Mouse (Mus musculus) midbrain, embryonic 11.5 days (tissue): Measurements from ENCODE around the gene Slc25a35. TPM values are rescaled to one million over a fixed set of nuclear protein-coding genes. Genes with fewer than 3 reads are reported as not detected.
A peak's percentile ranks its signal among the peaks of the same experiment; 100 is the strongest.
"Not testable (repeated sequence)": the region's sequence is repeated elsewhere in the genome, so short reads cannot be mapped to it uniquely, and the experiment has no call there.

Experiments used
- ATAC-seq: fragments of 200-750 bp; cut with Nextera tagmentation; 2 replicates; pipeline ENCODE4 v1.8.0; 2017; ENCODE audit warnings: moderate TSS enrichment, moderate library complexity; ENCODE audit not compliant: low FRiP score
- DNase-seq: peaks from one replicate; pipeline ENCODE4 v3.0.0; 2015; ENCODE audit warnings: low spot score; ENCODE audit errors: missing footprints
- H3K27ac ChIP-seq: fragments of 300-500 bp; sonication (generic); 2 replicates; pipeline ENCODE4 v1.5.1; 2014; ENCODE audit warnings: low read depth, low read length
- H3K27me3 ChIP-seq: fragments of 300-500 bp; sonication (generic); 2 replicates; pipeline ENCODE4 v1.6.1; 2014; ENCODE audit warnings: mild to moderate bottlenecking, low read length, moderate library complexity, mixed read lengths; ENCODE audit not compliant: control insufficient read depth, insufficient read depth
- H3K36me3 ChIP-seq: fragments of 300-500 bp; sonication (generic); 2 replicates; pipeline ENCODE4 v1.6.1; 2014; ENCODE audit warnings: mild to moderate bottlenecking, low read length, moderate library complexity, mixed read lengths; ENCODE audit not compliant: control insufficient read depth, insufficient read depth
- H3K4me1 ChIP-seq: fragments of 300-500 bp; sonication (generic); 2 replicates; pipeline ENCODE4 v1.6.1; 2014; ENCODE audit warnings: low read length; ENCODE audit not compliant: control insufficient read depth, insufficient read depth
- H3K4me2 ChIP-seq: fragments of 300-500 bp; sonication (generic); 2 replicates; pipeline ENCODE4 v1.6.1; 2014; ENCODE audit warnings: mild to moderate bottlenecking, moderate library complexity
- H3K4me3 ChIP-seq: fragments of 300-500 bp; sonication (generic); 2 replicates; pipeline ENCODE4 v1.5.1; 2014; ENCODE audit warnings: low read depth, low read length
- H3K9ac ChIP-seq: fragments of 300-500 bp; sonication (generic); 2 replicates; pipeline ENCODE4 v1.6.1; 2014; ENCODE audit warnings: low read length
- H3K9me3 ChIP-seq: fragments of 300-500 bp; sonication (generic); 2 replicates; pipeline ENCODE4 v1.6.1; 2016; ENCODE audit warnings: low read length; ENCODE audit not compliant: control insufficient read depth
- WGBS: fragments of 180-500 bp; shearing (Covaris S2); extraction: QIAGEN DNeasy Blood & Tissue Kit; methylation state at CpG from one replicate; pipeline ENCODE4 v1.1.7; 2014; 5-methylcytosine and 5-hydroxymethylcytosine counted together
- polyA plus RNA-seq: library from polyadenylated mRNA; unstranded; fragments of >200 nt; fragmentation: Nextera tagmentation; extraction: Ambion mirVana; gene quantifications from 2 replicates; pipeline ENCODE4 v1.2.1, GENCODE M21; 2014

The Slc25a35 gene
- 1.1 and 1.2 TPM in 2 replicates for polyA plus RNA-seq

DNA sequence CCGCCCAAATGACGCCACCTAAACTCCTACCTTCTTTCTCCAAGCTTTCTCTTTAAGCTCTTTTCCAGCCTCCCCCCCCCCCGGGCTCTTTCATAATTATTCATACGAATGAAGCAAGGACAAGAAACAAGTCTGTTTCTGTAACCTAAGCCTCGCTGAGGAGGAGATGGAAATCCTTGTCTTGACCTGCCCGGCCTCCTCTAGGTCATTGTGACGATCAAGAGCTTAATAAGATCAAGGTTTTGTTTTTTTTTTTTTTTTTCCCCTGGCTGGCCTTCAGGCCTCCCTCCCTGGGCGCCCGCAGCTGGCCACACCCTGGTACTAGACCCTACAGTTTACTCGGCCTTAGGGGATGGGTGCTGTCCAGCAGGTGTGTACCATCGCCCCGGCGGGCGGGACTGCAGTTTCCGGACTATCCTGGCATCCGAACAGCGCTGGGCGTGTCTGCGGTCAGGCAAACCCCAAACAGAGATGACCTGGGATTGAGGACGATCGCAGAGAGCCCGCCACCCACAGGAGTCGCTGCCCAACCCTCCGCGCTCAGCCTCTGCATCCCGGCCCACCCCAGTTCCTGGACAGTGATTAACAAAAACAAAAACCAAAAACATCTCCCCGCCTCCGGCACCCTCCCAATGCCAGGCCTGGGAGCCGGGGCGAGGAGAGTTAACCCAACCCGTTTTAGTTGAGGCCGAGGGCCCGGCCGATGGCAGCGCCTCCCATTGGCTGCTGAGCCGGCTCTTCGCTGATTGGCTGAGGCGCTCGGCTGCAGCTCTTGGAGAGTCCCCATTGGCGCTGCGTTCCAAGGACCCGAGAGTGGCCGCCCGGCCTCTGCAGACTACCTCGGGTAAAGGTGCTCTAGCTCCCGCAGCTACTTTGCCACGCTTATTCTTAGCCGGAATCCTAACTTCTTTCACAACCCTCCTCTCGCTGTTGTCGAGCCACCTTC, at the start of gene Slc25a35:
Slc25a35 (plus strand) TSS at position 795 of the 946 bp plus-strand sequence.
- H3K4me1 ChIP-seq = peaks cover 2% of the 10 kb centered on the region; the same call in 1 of the 2 replicates
- no peaks in the 10 kb centered on the region for H3K36me3 ChIP-seq
- peak within 1 kb of the TSS; percentile 33 for H3K4me3 ChIP-seq
- no peaks in the 10 kb centered on the region for H3K9me3 ChIP-seq
- no peaks in the 10 kb centered on the region; the same call in 1 of the 2 replicates for H3K27me3 ChIP-seq
- under 1% methylated on average over 50 of the region's 50 CpGs for WGBS
- peak within 1 kb of the TSS; percentile 50 for H3K9ac ChIP-seq
- DNase-seq (peak; percentile 95), ATAC-seq (peak; percentile 96)
- H3K4me2 ChIP-seq = peak within 1 kb of the TSS; percentile 77
- H3K27ac ChIP-seq = no peak within 1 kb of the TSS

DNA sequence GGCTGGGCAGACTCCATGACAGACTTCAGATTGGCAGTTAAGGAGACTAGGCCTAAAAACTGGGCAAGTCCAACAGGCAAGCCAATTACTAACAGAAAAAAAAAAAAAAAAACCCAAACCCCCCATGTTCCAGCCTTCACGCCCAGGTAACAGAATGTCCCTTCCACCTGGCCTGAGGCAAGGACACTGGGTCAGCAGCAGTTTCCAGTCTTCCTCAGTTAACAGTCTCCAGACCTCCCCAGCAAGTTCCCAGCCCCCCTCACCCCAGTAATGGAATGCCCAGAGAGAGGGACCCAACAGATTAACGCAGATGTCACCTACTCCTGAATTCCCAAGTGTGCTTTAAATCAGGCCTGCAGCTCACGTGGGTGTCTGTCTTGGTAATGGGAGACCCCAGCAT, 44.7 kb upstream of the Slc25a35 start:
- Histone ChIP-seq H3K36me3 (no peaks in the 10 kb centered on the region), H3K9me3 (no peaks in the 10 kb centered on the region), H3K27me3 (no peaks in the 10 kb centered on the region), H3K4me3 (no peak overlapping the region), H3K27ac (no peak overlapping the region), H3K4me2 (no peak overlapping the region), H3K9ac (no peak overlapping the region), H3K4me1 (no peaks in the 10 kb centered on the region)
- 69% methylated on average over 3 of the region's 3 CpGs for WGBS
- ATAC-seq (no peak), DNase-seq (peak; percentile 78)

DNA sequence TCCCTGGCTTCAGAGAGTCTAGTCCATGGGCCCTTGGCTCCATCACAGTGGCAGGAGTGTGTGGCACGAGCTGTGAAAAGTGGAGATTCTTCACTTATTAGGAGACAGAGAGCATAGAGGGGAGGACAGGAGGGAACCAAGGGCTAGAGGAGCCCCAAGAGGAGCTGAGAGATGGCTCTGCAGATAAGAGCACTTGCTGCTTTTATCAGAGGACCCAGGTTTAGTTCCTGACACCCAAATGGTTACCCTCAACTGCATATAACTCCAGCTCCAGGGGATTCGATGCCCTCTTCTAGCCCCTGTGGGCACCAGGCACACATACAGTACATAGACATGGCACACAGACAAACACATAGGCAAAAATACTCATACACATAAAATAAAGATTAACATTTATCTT, 43.2 kb upstream of the Slc25a35 start:
- Histone ChIP-seq H3K4me2 (no peak overlapping the region), H3K27ac (no peak overlapping the region), H3K27me3 (no peaks in the 10 kb centered on the region), H3K9ac (no peak overlapping the region), H3K9me3 (no peaks in the 10 kb centered on the region), H3K36me3 (no peaks in the 10 kb centered on the region), H3K4me3 (no peak overlapping the region), H3K4me1 (no peaks in the 10 kb centered on the region)
- WGBS = 82% methylated on average over 2 of the region's 2 CpGs
- no peak for ATAC-seq
- peak; percentile 28 for DNase-seq

DNA sequence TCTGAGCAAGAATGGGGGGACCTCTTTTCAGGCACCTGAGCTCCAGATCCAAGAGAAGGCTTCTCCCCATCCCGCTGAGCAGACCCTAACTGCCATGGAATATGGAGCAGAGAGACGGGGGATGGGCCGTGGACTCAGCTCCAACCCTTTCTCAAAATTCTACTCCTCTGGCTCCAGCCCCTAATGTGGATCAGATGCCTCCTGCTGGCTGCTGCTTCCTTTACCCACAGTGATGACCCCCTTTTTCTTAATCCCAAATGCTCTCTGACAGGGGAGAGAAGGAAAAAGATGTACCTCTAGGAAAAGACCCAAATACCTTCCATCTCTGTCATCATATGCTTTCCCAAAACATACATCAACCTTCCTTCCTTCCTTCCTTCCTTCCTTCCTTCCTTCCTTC, 41.0 kb upstream of the Slc25a35 start, which contains the start of gene Odf4:
Odf4 (minus strand) TSS at position 101 of the 400 bp plus-strand sequence.
- 63% methylated on average over 3 of the region's 3 CpGs for WGBS
- Histone ChIP-seq H3K9me3 (no peaks in the 10 kb centered on the region), H3K4me2 (no peak within 1 kb of the TSS), H3K4me1 (no peaks in the 10 kb centered on the region), H3K27ac (no peak within 1 kb of the TSS), H3K4me3 (no peak within 1 kb of the TSS), H3K9ac (no peak within 1 kb of the TSS), H3K36me3 (no peaks in the 10 kb centered on the region), H3K27me3 (no peaks in the 10 kb centered on the region)
- DNase-seq = peak; percentile 12
- no peak for ATAC-seq

DNA sequence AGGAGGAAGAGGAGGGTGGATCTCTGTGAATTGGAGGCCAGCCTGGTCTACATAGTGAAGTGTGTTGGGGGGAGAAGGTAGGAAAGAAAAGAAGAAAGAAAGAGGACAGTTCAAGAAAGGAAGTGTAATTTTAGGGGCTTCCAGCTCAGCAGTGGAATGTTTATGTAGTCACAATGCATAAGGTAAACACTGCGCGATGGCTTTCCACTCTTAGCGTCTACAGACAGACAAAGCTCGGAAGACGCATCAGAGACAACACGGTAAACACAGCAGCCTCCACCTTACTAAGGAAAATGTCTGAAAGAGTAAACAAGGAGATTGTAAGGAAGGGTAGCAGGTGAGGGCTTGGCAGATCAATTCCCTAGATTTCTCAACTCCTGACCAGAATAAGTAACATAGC, 38.0 kb upstream of the Slc25a35 start:
- no peaks in the 10 kb centered on the region for H3K4me1 ChIP-seq
- 85% methylated on average over 6 of the region's 6 CpGs for WGBS
- H3K9ac ChIP-seq = no peak overlapping the region
- H3K27ac ChIP-seq = no peak overlapping the region
- no peak overlapping the region for H3K4me3 ChIP-seq
- no peaks in the 10 kb centered on the region for H3K36me3 ChIP-seq
- no peak overlapping the region for H3K4me2 ChIP-seq
- DNase-seq (peak; percentile 35), ATAC-seq (no peak)
- no peaks in the 10 kb centered on the region for H3K9me3 ChIP-seq
- no peaks in the 10 kb centered on the region for H3K27me3 ChIP-seq

DNA sequence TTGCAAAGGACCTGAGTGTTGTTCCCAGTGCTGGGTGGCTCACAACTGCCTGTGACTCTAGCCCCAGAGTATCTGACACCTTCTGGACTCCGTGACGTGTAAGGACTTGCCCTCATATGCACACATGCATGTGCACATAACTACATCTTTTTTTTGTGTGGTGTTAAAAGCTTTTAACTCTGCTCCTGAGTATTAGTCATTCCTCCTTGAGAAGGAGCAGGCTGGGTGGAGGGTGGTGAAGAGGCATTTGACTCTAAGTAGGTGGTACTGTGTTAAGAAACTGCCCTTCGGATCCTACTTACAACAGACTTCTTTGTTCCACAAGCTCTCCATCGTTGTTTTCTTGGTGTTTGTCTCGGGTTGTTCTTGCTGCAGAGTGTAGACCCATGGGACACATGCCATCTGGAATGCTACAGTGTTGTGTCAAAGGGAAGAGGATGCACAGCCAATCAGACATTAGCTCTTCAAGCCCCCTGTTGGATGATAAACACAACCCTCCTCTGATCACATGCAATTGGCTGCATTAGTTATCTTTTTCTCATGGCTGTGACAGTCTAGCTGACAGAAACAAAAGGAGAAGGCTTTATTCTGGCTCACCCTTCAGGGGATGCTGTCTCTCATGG, 33.9 kb upstream of the Slc25a35 start:
- Histone ChIP-seq H3K9ac (no peak overlapping the region), H3K9me3 (no peaks in the 10 kb centered on the region), H3K36me3 (no peaks in the 10 kb centered on the region), H3K27me3 (no peaks in the 10 kb centered on the region), H3K4me2 (no peak overlapping the region), H3K4me1 (no peaks in the 10 kb centered on the region), H3K27ac (no peak overlapping the region), H3K4me3 (no peak overlapping the region)
- 76% methylated on average over 5 of the region's 5 CpGs for whole genome bisulfite sequencing
- ATAC-seq (no peak), DNase-seq (peak; percentile 37)

DNA sequence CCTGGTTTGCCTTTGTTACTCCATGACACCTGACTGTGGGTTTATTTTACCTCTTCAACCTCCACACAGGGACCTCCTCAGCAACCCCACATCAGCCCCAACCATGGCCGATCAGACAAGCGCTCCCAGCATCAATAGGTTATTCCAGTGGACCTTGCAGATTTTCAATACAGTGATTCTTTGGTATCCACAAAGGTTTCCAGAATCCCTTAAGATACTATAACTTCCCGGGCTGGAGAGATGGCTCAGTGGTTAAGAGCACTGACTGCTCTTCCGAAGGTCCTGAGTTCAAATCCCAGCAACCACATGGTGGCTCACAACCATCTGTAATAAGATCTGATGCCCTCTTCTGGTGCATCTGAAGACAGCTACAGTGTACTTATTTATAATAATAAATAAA, 31.0 kb upstream of the Slc25a35 start:
- H3K36me3 ChIP-seq, ATAC-seq, H3K4me3 ChIP-seq, H3K4me2 ChIP-seq, H3K9ac ChIP-seq, H3K4me1 ChIP-seq, H3K9me3 ChIP-seq, DNase-seq, H3K27ac ChIP-seq, H3K27me3 ChIP-seq: not testable (repeated sequence)
- 86% methylated on average over 4 of the region's 4 CpGs for WGBS

DNA sequence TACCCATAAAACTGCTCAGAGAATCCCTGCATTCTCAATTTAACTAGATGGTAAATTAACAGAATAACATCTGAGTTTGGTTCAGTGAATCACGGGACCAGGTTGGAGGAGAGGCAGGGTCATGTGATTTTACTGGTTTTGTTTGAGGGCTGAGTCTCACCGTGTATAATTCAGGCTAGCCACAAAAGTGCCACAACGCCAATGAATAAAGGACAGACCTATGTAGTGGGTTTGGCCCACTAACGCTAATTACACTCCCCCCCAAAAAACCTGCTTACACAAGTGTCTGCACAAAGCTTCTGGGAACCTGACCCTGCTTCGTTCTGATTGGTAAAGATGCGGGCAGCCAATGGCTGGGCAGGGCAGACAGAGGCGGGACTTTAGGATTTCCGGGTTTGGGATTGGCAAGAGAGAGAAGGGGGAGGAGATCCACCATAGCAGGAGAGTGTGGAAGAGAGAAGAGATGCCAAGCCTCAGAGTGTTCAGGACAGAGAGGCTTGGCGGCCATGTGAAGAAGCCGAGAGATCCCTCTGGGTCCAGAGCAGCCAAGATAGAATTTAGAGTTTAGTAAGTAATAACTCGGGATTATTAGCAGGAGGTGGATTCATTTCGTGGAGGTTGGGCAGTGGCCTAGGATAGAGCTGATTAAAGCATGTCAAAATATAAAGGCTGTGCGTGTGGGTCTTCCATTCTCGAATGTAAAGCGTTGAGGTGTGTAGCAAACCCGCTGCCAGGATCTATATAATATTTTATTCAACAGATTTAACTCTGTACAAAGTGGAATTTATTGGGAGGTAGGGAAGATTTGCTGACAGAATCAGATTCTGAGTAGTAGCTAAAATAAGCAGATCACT, 28.3 kb upstream of the Slc25a35 start:
- H3K27me3 ChIP-seq = no peaks in the 10 kb centered on the region
- H3K9ac ChIP-seq = peak overlapping the region; percentile 75
- peak overlapping the region; percentile 38 for H3K4me3 ChIP-seq
- H3K27ac ChIP-seq = no peak overlapping the region
- H3K4me2 ChIP-seq = peak overlapping the region; percentile 42
- peaks cover 5% of the 10 kb centered on the region for H3K4me1 ChIP-seq
- WGBS = 5% methylated on average over 16 of the region's 16 CpGs
- DNase-seq (peak; percentile 97), ATAC-seq (peak; percentile 100)
- H3K9me3 ChIP-seq = no peaks in the 10 kb centered on the region
- H3K36me3 ChIP-seq = no peaks in the 10 kb centered on the region
